Mouse (Mus musculus) mature B cell (primary cell): ENCODE data around the gene Pfas.
"Not testable (repeated sequence)": the region's sequence is repeated elsewhere in the genome, so short reads cannot be mapped to it uniquely, and the experiment has no call there.

Source experiments
- in situ Hi-C: fragments of 300-500 bp; cut with MboI; formaldehyde crosslinking; loops from 2 replicates; pipeline ENCODE4 v1.14.3; 2019

Pfas gene

GRCm38 (mm10) chr11:69015644-69016441 is 7.6 kb upstream of the Pfas start, which contains the start of gene Ctc1:
Ctc1 (plus strand) TSS chr11:69015911.
- in situ Hi-C loops = no loop called here

GRCm38 (mm10) chr11:69012071-69012601 is 3.9 kb upstream of the Pfas start:
- in situ Hi-C loops = no loop called here

- in situ Hi-C loops = not testable (repeated sequence)
Observed at GRCm38 (mm10) chr11:69011445-69011844, 3.2 kb upstream of the Pfas start.

GRCm38 (mm10) chr11:69010400-69011323 is 2.4 kb upstream of the Pfas start:
- in situ Hi-C loops = no loop called here

- in situ Hi-C loops = no loop called here
Observed at GRCm38 (mm10) chr11:69009508-69009907, 1.2 kb upstream of the Pfas start.

- in situ Hi-C loops = not testable (repeated sequence)
Observed at GRCm38 (mm10) chr11:69006575-69006974, 1.7 kb downstream of the Pfas start.

GRCm38 (mm10) chr11:69005193-69005592 is 3.1 kb downstream of the Pfas start:
- in situ Hi-C loops = no loop called here

GRCm38 (mm10) chr11:69003592-69003991 is 4.7 kb downstream of the Pfas start:
- in situ Hi-C loops = no loop called here

- in situ Hi-C loops = not testable (repeated sequence)
Observed at GRCm38 (mm10) chr11:69002782-69003181, 5.5 kb downstream of the Pfas start.

GRCm38 (mm10) chr11:68997080-68997479 is 11.2 kb downstream of the Pfas start:
- in situ Hi-C loops = no loop called here

GRCm38 (mm10) chr11:68994377-68994776 is 13.9 kb downstream of the Pfas start:
- in situ Hi-C loops = no loop called here

- in situ Hi-C loops = no loop called here
Observed at GRCm38 (mm10) chr11:68993122-68993521, 15.1 kb downstream of the Pfas start.

- in situ Hi-C loops = loop anchor here (5.0 kb wide), 1 partner anchor 81 kb away; no protein-coding TSS in a partner anchor
Observed at GRCm38 (mm10) chr11:68988341-68988740, 19.9 kb downstream of the Pfas start.

GRCm38 (mm10) chr11:68987365-68987882 is 20.8 kb downstream of the Pfas start:
- in situ Hi-C loops = loop anchor here (5.0 kb wide), 1 partner anchor 80 kb away; no protein-coding TSS in a partner anchor

- in situ Hi-C loops = no loop called here
Observed at GRCm38 (mm10) chr11:68982639-68983369, 25.5 kb downstream of the Pfas start.

GRCm38 (mm10) chr11:68980919-68981318 is 27.3 kb downstream of the Pfas start:
- in situ Hi-C loops = no loop called here

- in situ Hi-C loops = no loop called here
Observed at GRCm38 (mm10) chr11:68979320-68979733, 28.9 kb downstream of the Pfas start.

- in situ Hi-C loops = no loop called here
Observed at GRCm38 (mm10) chr11:68975601-68976000, 32.7 kb downstream of the Pfas start.

GRCm38 (mm10) chr11:68975085-68975484 is 33.2 kb downstream of the Pfas start, which contains the start of gene Rangrf:
Rangrf (minus strand) TSS chr11:68975185.
- in situ Hi-C loops = no loop called here

GRCm38 (mm10) chr11:68974059-68974450 is 34.2 kb downstream of the Pfas start:
- in situ Hi-C loops = no loop called here
